Mouse (Mus musculus): ENCODE data around the gene Stox2.

Stox2 gene

DNA sequence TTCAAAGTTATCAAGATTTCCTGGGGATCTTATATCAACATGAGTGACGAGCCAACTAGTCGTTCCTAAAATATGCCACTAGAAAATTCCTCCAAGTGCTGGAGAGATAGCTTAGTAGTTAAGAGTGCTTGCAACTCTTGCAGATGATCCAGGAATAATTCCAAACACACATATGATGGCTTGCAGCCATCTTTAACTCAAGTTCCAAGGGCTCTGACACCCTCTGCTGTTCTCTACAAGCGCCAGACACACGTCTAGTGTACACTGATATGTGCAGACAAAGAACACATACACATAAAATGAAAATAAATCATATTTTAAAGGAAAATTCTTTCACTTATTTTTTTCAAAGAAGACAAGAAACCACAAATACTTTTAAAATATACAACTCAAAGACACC is 237.9 kb downstream of the Stox2 start:
- ATAC-seq (ENCODE audit: insufficient number of reproducible peaks, low FRiP score, low TSS enrichment), result no peak

DNA sequence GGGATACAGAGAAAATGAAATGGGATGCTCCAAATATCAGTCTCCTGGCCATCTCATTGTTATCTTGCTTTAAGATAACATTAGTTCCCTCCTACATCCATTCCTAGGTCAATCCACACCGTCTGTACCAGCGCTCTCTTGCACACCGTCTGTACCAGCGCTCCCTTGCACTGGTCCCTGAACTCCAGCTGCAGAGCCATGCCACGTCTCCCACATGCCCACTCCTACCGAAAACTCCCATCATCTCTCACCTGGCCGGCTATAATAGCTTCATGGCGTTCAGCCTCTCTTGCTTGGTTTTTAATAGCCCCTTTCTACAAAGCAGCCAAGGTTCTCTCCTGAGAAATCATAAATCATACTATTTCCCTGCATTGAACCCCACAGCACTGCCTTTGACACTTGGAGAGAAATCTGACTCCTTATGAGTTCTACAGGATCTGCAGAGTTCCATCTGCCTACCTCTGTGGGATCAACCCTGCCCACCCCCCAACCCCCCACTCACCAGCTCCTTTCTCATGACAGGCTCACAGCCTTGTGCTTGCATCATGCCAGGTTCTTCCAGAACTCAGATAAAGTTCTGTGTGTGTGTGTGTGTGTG is 239.4 kb downstream of the Stox2 start:
- no peak for ATAC-seq (ENCODE audit: insufficient number of reproducible peaks, low FRiP score, low TSS enrichment)

DNA sequence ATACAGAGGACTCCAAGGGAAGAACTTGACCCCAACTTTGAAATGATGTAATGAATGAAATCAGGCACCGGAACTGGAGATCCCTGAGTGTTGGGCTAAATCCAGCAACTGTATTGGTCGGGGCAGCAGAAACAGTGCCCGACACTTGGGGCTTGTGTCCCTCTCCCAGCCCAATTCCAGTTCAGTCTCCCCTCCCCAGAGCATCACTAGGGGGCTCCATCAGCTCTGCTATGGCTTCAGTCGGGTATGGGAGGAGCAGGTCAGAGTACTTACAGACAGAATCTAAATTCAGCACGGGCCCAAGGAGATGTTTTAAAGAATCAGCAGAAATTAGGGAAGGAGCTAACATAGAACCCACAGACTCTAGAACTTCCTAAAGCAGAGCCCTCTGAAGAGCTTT is 240.7 kb downstream of the Stox2 start:
- no peak for ATAC-seq (ENCODE audit: insufficient number of reproducible peaks, low FRiP score, low TSS enrichment)

DNA sequence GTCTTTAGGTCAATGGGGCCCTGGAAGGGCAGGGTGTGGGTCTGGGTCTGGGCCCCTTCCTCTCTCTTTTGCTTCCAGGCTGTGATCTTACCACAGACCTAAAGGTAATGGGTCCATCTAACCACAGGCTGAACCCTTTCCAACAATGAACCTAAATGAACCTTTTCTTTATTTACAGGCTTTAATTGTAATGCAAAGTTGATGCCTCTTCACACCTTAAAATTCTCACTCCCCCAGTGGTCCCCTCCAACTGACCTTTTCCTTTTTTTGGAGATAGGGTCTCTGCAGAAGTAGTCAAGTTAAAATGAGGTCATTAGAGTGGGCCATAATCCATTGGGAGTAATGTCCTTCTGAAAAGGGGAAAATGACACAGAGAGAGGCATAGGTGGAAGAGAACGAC is 249.8 kb downstream of the Stox2 start:
- ATAC-seq (ENCODE audit: insufficient number of reproducible peaks, low FRiP score, low TSS enrichment), result no peak

DNA sequence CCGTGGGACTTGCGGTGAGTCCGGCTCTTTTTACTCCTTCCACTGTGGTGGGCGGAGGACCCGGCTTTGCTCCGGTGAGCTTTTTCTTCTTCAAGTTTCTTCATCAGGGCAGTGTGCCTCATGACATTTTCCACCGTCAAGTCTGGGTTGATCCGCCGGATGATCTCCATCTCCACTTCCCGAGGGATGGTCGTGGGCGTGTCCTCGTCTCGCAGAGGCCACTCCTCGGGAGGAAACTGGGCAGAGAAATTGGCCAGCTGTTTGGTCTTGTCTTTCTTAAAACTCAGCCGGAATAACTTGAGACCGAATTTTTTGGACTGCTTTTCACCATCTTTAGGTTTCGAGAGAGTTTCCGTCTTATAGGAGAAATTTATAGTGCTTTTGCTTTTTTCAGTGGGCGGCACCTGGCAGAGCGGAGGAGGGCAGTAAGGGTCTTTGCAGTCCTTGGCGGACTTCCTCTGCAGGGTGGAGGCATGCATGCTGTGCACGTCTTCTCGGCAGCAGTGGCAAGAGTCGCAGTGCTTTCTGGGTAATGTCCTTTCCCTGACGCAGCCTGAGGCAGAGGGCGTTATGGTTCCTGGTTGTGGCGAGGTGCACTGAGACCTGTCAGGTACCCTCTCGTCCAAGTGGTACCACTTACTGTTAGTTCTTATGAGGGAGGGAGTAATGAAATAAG is 252.7 kb downstream of the Stox2 start:
- ATAC-seq (ENCODE audit: insufficient number of reproducible peaks, low FRiP score, low TSS enrichment), result no peak

DNA sequence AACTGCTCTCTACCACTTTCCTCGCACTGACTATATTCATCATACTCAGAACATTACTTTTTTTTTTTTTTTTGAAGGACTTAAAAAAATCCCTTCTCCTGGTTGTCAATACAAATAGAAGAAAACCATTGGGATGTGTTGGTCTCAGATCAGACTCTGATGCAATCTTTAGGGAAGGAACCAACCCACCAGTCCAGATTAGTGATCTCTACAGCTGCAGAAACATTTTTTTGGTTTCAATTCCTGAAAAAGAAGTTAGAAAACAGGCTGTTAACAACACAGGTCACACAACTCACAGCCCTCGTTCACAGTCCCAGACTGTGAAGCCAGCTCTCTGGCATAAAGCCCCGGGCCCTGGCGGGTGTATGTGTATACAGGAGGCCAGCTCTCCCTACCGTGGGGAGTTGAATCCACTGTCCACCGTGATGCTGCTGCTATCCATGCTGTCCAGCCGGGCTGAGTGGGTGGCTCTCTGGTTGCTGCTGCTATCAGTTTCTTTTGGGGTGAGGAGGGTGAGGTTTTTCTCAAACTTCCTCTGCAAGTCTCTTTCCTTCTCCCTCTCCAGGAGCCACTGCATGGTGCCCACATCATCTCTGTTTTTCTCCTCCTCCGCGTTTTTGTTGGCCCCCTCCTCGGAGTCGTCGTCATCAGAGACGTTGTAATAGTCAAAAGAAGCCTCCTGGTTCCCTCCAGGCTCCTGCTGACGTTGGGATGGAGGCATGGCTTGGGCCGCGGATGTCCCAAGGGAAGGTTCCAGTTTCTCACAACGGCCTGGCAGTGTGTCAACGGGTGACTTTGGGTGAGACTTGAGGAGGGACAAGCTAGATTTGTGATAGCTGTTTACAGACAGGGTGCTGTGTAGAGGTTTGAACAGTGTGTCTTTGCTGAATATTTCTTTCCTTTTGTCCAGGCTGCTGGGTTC is 254.5 kb downstream of the Stox2 start:
- ATAC-seq (ENCODE audit: insufficient number of reproducible peaks, low FRiP score, low TSS enrichment), result no peak

DNA sequence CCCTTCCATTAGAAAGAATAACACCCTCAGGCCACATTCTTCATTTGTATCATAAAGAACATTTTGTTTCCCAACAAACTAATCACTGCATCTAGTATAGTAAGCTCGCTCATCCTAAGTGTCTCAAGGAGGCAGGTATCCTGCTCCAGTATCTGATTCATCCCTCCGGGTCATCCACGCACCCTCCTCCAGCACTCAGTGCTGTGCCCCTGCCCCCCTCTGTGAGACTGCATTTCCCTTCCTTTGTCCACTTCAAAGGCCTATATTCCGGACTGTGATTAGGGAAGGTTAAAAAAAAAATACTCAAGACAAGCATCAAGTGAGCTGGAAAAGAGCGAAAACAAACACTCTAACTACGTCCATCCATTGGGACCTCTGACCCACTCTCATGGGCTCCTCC is 260.8 kb downstream of the Stox2 start:
- ATAC-seq (ENCODE audit: insufficient number of reproducible peaks, low FRiP score, low TSS enrichment), result no peak

DNA sequence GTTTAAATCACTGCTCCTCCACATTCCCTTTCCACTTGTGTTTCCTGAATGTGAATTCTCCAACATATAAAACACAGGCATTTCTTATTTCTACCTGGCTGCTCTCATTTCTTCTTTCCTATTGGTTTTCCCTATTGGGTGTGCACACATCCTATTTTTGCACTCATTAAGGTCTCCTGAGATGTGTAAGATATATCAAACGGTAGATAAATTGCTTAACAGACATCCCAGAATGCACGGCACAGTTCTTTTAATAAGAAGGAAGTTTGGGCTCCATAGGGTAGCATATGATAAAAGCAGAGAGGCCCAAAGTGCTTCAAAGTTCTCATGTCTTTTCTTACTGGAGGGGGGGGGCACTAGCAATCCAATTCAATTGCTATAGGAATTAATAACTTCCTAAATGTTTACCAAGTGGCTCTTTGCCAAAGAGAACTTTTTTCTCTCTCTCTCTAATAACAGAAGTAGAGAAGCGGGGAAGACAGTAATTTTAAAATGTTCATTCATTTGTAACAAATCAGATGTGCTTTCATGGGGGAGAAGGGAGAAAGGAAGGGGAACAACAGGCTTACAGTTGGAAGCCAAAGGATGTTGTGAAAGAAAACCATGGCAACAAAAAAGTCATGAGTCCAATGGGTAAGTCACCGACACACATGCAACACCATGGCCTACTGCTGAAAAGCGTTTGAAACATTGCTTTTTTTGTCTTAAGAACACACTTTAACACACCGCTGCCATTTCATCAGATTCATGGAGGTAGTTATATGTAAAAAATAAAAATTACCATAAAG is 263.2 kb downstream of the Stox2 start:
- no peak for ATAC-seq (ENCODE audit: insufficient number of reproducible peaks, low FRiP score, low TSS enrichment)

DNA sequence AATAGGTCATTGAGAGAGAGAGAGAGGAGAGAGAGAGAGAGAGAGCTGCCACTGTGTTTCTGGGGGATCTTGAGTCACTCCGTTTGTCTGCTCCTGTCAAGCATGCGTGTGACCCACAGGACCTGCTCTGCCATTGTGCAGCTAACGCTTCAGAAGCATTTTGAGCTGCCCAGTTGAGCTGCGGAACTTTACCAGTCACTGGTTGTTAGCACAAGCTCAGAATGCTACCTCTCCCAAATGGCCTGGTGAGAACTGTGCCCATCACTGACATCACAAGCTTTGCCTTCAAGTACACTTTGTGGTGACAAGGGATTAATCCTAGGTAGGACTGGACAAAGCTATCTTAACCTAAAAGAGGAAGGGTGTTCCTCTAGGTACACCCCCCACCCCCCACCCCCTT is 263.9 kb downstream of the Stox2 start:
- no peak for ATAC-seq (ENCODE audit: insufficient number of reproducible peaks, low FRiP score, low TSS enrichment)

DNA sequence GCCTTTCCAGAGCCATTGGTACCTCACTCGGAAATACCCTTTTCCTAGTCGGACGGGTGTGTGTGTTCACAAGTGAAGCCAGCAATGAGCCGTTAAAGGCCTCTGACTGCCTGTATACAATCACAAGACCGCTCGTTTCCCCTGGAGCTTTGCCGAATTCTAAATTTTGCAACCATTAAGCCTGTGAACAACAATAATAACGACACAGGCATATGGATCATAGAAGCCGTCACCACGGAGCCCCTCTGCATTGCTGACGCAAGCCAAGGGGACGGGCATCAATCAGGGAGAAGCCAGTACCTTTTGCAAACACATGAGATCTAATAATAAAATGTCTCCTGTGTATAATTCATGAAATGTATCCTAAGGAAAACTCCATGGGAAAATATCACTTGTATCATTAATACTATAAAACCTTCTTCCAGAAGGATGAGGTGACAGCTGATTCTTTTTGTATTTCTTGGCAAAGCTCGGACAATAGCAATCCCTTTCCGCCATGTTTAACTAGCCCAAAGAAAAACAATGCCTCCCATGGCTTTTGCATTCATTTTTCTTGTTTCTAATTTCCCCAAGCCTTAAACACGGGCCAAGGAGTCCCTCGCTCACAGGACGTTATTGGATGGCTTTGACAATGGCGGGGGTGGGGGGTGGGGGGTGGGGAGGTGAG is 265.0 kb downstream of the Stox2 start:
- ATAC-seq (ENCODE audit: insufficient number of reproducible peaks, low FRiP score, low TSS enrichment), result no peak

DNA sequence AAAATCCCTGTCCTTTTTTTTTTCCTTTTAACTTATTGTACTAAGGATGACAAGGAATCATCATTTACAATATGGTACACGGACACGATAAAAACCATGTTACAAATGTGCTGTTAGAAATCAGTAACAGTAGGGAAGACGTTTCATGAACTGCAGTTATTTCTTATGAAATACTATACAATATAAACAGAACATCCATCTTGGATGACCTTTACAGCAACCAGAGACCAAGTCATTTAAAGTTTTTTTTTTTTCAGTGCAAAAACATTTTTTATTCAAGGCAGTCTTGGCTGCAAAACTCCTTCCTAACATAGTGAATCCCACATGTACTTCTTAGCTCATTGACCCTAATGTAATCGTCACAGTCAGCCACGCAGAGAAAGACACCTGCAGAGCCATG is 266.0 kb downstream of the Stox2 start:
- ATAC-seq (ENCODE audit: insufficient number of reproducible peaks, low FRiP score, low TSS enrichment), result no peak

DNA sequence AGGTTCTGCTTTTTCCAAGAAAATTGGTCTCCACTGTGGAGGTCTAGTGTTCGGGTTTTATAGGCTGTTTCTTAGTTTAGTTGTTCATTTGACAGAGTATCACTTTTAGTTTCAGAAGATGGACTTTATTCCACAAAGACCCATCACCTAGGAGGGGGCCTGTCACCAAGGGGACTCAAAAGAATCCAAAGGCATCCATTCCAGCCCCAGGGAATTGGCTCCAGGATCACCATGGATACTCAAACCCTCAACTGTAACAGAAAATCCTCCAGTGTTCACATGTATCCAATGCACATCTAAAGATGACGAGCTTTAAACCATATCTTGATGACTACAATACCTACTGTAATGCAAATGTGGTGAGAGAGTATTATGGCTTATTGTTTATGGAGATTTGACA is 267.4 kb downstream of the Stox2 start:
- no peak for ATAC-seq (ENCODE audit: insufficient number of reproducible peaks, low FRiP score, low TSS enrichment)

DNA sequence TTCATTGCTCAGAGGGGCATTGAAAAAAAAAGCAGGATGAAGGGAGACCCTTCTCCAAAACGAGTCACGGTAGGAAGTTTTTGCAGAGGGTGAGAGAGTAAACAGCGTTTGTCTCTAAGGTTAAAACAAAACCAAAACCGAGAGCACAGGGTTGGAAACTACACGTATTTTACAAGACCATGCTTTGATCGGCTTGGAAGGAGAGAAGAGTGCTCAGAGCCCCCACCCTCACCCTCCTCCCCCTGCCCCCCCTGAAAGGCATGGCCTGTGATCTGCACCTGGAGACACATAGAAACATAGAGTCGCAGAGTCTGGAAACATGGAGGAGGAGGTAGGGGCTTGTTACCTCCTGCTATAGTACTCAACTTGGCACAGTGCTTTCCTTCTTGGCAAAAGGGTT is 272.3 kb downstream of the Stox2 start:
- ATAC-seq (ENCODE audit: insufficient number of reproducible peaks, low FRiP score, low TSS enrichment), result no peak

DNA sequence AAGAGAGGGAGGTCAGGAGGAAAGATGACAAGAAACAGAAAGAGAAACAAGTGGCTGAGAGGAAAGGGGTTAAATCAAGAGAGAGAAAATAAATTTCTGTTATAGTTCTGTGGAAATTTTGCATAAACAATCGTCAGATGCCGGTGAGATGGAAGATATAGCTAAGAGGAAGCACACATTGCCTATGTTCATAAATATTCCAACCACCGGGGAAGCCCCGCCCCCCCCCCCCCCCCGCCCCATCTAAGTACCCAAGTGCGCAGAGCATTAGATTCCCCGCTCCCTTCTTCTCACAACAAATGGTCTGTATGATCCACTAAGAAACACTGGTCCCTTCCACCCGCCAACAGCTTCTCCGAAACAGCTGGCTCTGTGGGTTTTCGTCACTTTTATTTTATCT is 273.3 kb downstream of the Stox2 start:
- no peak for ATAC-seq (ENCODE audit: insufficient number of reproducible peaks, low FRiP score, low TSS enrichment)

DNA sequence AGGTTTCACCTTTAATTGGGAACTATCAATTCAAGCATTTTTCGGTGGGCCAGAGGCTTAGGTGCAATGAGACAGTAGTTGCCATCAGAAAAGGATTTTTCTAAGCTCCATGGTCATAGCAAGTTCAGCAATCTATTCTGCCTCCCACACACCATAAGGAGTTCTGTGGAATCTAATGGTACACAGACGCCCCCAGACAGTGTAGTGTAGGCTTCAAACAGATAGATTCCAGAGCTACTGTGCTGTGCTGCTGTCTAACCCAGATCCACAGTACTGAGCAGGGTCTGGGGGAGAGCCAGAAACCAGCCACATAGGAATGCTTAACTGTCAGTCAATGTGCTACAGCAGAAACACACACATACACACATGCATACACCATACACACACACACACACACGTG is 285.5 kb downstream of the Stox2 start:
- no peak for ATAC-seq (ENCODE audit: insufficient number of reproducible peaks, low FRiP score, low TSS enrichment)

DNA sequence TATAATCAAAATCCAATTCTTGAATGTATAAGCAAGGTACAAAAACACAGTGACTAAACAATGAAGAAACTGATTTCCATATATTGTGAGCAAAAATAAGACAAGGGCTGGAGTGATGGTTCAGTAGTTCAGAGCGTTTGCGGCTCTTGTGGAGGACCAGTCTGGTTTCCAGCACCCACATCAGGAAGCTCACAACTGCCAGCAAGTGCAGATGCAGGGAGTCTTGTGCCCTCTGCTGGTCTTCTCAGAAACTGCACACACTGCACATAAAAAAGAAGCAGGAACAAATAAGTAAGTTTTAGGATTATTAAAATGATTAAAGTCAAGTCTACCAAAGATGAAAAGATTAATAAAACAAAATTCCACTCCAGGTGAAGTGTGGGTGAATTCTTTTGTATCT is 291.6 kb downstream of the Stox2 start:
- no peak for ATAC-seq (ENCODE audit: insufficient number of reproducible peaks, low FRiP score, low TSS enrichment)

DNA sequence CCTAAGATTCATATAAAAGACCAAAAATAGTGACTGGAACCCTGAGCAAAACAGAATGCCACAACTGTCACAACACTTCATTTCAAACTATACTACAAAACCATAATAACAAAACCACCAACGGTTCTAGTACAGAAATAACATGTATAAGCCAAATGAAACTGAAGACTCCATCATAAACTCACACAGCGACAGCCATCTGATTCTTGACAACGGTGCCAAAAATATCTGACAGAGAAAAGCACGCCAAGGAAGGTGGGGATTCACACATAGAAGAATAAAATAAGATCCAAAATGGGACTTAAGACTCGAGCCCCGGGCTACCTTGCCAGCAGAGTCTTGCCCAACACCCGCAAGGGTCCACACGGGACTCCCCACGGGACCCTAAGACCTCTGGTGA is 300.9 kb downstream of the Stox2 start:
- ATAC-seq (ENCODE audit: insufficient number of reproducible peaks, low FRiP score, low TSS enrichment), result no peak

DNA sequence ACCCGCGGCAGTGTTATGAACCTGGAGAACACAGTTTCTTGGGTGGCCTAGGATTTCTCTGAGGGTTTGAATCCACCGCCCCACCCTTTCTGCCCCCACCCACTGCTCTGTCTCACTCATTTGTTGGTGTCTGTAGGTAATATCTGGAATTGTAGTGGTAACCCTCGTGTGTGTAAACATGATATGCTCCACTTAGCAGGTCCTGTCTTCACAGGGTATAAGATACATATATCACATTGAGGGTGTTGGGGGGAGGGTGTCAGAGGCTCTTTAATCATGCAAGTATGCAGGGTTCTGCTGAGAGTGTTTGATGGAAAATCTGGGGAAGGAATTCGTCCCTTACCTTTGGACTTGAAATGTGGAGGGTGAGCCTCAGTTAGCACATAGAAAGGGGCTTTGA is 310.1 kb downstream of the Stox2 start:
- ATAC-seq (ENCODE audit: insufficient number of reproducible peaks, low FRiP score, low TSS enrichment), result no peak

DNA sequence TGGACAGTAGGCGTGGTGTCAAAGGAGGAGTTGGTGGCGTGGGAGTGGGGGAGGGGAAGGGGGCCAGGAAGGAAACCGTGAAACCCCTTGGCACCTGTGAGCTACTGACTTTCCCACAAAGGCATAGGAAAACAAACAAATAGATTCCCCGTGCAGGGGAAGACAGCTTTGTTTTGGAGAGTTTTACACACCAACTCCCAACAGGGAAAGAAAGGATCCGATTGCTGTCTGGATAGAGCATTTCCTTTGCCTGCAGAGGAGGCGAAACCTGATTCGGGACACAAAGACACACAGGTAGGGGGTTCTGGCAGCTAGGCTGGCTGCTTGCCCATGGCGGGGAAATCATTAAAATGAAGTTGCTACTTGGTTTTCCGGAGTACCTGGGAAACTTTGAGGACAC is 310.6 kb downstream of the Stox2 start:
- ATAC-seq (ENCODE audit: insufficient number of reproducible peaks, low FRiP score, low TSS enrichment), result no peak

DNA sequence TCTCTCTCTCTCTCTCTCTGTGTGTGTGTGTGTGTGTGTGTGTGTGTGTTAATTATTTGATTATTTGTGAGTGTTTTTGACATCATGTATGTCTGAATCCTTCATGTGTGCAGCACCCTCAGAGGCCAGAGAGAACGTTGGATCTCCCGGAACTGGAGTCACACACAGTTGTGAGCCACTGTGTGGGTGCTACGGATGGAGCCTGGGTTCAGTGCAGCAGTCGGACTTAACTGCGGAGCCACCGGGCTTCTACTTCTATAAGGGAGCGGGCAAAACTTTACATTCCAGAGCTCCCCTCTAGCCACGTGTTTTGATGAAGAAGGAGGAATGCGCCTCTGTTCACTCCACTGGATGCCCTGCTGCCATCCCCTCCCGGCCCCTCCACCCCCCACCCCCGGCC is 311.4 kb downstream of the Stox2 start:
- ATAC-seq (ENCODE audit: insufficient number of reproducible peaks, low FRiP score, low TSS enrichment), result no peak
